Mouse (Mus musculus) heart, adult 2 months (tissue): ENCODE measurements at regions not wholly inside any gene's neighbourhood (a gene's known extent, or its start where the extent isn't known, plus 50 kb on each side); places are given as distances from the start of the nearest gene placed in this dataset.

ENCODE experiments used
- CTCF ChIP-seq: fragments of 200-600 bp; IDR thresholded peaks from 2 replicates; pipeline ENCODE4 v1.8.1; 2022; ENCODE audit warnings: antibody characterized with exemption, mild to moderate bottlenecking, moderate library complexity
- EP300 ChIP-seq: fragments of 200-500 bp; IDR thresholded peaks from 2 replicates; pipeline ENCODE4 v1.6.1; 2011; ENCODE audit warnings: low read depth, low read length, control low read depth; ENCODE audit not compliant: insufficient read depth
- POLR2A ChIP-seq: fragments of 200-500 bp; IDR thresholded peaks from 2 replicates; pipeline ENCODE4 v1.6.1; 2011; ENCODE audit warnings: mild to moderate bottlenecking, low read depth, low read length, control low read depth; ENCODE audit not compliant: insufficient read depth

DNA sequence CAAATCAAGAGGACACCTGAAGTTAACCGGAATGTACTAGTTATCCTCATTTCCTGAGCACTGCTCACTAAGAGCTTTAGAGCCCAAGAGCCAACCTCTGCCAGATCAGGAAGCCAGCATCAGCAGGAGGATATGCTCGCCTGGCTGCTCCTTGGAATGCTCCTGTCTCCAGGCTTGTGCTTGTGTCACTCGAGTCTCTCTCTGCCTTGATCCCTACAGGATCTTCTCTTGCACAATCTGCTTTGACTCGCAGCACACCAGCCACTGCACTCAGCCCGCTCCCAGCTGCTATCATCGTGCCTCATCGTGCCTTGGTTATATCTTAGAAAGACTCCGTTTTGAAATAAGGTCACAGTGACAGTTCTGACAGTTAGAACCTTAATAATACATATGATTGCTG, 113.4 kb upstream of the Nsun2 start:
- TF ChIP-seq POLR2A: no peak
- no peak for TF ChIP-seq CTCF
- no peak for TF ChIP-seq EP300
